Mouse (Mus musculus): ENCODE measurements around the gene Tjp3. TPM values are rescaled to one million over a fixed set of nuclear protein-coding genes. Genes with fewer than 3 reads are reported as not detected.
A peak's percentile ranks its signal among the peaks of the same experiment; 100 is the strongest.

The Tjp3 gene
- polyA plus RNA-seq, 1 experiment = 0.17 TPM

- Histone ChIP-seq H3K4me1 (ENCODE audit: control insufficient read depth, insufficient read depth, low read length) (no peaks in the 10 kb centered on the region), H3K4me3 (ENCODE audit: insufficient read depth, low read length) (peak overlapping the region; percentile 32), H3K27ac (ENCODE audit: insufficient read depth, low read length) (peak overlapping the region; percentile 59)
- TF ChIP-seq CTCF (IDR thresholded peaks at IDR 0.05; ENCODE audit: extremely low read depth, insufficient read depth, low read length) (no peak), POLR2A (IDR thresholded peaks at IDR 0.05; ENCODE audit: extremely low read depth, insufficient read depth, low read length) (0 out of 2 replicates have a peak, but pooled peaks have one; percentile 3)
Observed at GRCm38 (mm10) chr10:81319741-81320549, 28.6 kb upstream of the Tjp3 start.

- no peak overlapping the region; the same call in 1 of the 2 replicates for H3K4me3 ChIP-seq (ENCODE audit: insufficient read depth, low read length)
- TF ChIP-seq POLR2A (IDR thresholded peaks at IDR 0.05; ENCODE audit: extremely low read depth, insufficient read depth, low read length) (no peak), CTCF (IDR thresholded peaks at IDR 0.05; ENCODE audit: extremely low read depth, insufficient read depth, low read length) (peak; percentile 11; the same call in 1 of the 2 replicates)
- peak overlapping the region; percentile 5; the same call in 1 of the 2 replicates for H3K27ac ChIP-seq (ENCODE audit: insufficient read depth, low read length)
- H3K4me1 ChIP-seq (ENCODE audit: control insufficient read depth, insufficient read depth, low read length) = no peaks in the 10 kb centered on the region
Observed at GRCm38 (mm10) chr10:81319330-81319699, 27.9 kb upstream of the Tjp3 start.

DNA sequence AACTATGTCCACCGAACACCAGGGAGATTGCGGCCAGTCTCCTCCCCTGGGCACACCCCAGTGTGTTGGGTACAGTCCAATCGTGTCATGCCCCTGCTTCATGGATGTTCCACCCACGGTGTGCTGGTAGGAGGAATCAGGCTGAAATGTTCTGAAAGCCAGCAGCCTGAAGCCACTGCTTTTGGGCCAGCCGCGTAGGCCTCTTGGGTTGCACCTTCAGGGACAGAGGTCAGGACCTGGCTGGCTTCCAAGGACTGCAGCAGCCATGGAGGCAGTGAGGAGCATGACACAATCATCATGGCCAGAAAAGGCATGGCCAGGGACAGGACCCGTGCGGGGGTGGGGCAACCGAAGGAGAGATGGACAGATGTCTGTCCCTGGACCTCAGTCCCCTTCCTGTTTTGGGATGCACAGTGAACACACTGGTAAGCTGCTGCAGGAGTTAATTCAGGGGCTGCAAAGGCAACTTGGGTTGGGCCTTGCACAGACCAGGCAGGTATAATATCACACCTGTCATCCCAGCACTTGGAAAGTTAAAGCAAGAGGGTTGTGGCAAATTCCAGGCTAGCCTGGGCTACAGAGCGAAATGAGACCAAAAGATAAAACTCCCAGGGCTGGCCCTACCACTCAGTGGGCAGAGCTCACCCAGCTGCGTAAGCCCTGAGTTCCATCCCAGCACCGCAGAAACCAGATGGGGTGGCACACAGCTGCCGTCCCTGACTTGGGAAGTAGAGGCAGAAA, 27.4 kb upstream of the Tjp3 start:
- TF ChIP-seq POLR2A (IDR thresholded peaks at IDR 0.05; ENCODE audit: extremely low read depth, insufficient read depth, low read length) = no peak
- H3K4me3 ChIP-seq (ENCODE audit: insufficient read depth, low read length) = no peak overlapping the region
- no peaks in the 10 kb centered on the region for H3K4me1 ChIP-seq (ENCODE audit: control insufficient read depth, insufficient read depth, low read length)
- no peak overlapping the region for H3K27ac ChIP-seq (ENCODE audit: insufficient read depth, low read length)

DNA sequence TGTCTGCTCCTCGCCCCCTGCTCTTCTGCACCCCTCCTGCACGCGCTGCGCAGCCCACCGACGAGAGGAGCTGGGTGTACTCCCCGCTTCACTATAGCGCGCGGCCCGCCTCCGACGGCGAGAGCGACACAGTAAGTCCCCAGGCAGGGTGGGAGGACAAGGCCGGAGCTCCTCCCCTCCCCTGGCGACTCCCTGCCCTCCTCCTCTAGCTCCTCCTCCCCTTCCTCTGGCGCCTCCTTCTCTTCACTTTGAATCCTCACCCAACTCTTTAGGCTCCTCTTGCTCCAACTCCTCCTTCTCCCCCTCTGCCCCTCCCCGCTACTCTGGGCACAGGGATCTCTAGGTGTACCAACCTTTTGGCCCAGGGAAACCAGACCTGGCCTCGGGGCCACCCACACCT, 25.9 kb upstream of the Tjp3 start:
- H3K27ac ChIP-seq (ENCODE audit: insufficient read depth, low read length) = no peak overlapping the region
- TF ChIP-seq CTCF (IDR thresholded peaks at IDR 0.05; ENCODE audit: extremely low read depth, insufficient read depth, low read length) (no peak), POLR2A (IDR thresholded peaks at IDR 0.05; ENCODE audit: extremely low read depth, insufficient read depth, low read length) (no peak)
- H3K4me1 ChIP-seq (ENCODE audit: control insufficient read depth, insufficient read depth, low read length) = no peaks in the 10 kb centered on the region
- H3K4me3 ChIP-seq (ENCODE audit: insufficient read depth, low read length) = no peak overlapping the region

GRCm38 (mm10) chr10:81316338-81317060, 25.1 kb upstream of the Tjp3 start:
- H3K4me1 ChIP-seq (ENCODE audit: control insufficient read depth, insufficient read depth, low read length) = no peaks in the 10 kb centered on the region
- no peak for TF ChIP-seq POLR2A (IDR thresholded peaks at IDR 0.05; ENCODE audit: extremely low read depth, insufficient read depth, low read length)
- peak; percentile 58 for TF ChIP-seq CTCF (IDR thresholded peaks at IDR 0.05; ENCODE audit: extremely low read depth, insufficient read depth, low read length)
- H3K27ac ChIP-seq (ENCODE audit: insufficient read depth, low read length) = no peak overlapping the region
- H3K4me3 ChIP-seq (ENCODE audit: insufficient read depth, low read length) = no peak overlapping the region

DNA sequence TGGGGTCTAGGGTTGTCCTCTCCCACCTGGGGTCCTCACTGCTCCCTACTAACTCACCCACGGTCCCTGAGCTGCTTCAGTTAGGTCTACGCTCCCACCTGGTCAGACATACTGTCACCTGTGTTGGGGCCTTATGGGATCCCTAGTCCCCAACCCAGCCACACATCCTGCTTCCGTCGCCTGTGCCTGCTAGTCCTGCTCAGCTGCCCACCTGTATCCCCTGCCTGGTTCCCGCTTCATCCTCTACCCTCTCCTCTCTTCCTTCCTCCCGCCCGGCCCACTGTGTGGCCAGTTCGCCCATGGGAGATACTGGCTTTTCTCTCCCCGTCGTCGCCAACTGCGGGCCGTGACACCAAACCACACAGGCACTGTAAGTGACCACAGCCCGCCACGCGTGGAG, 24.2 kb upstream of the Tjp3 start:
- no peaks in the 10 kb centered on the region for H3K4me1 ChIP-seq (ENCODE audit: control insufficient read depth, insufficient read depth, low read length)
- no peak overlapping the region for H3K4me3 ChIP-seq (ENCODE audit: insufficient read depth, low read length)
- no peak overlapping the region for H3K27ac ChIP-seq (ENCODE audit: insufficient read depth, low read length)
- TF ChIP-seq POLR2A (IDR thresholded peaks at IDR 0.05; ENCODE audit: extremely low read depth, insufficient read depth, low read length) (no peak), CTCF (IDR thresholded peaks at IDR 0.05; ENCODE audit: extremely low read depth, insufficient read depth, low read length) (no peak)

DNA sequence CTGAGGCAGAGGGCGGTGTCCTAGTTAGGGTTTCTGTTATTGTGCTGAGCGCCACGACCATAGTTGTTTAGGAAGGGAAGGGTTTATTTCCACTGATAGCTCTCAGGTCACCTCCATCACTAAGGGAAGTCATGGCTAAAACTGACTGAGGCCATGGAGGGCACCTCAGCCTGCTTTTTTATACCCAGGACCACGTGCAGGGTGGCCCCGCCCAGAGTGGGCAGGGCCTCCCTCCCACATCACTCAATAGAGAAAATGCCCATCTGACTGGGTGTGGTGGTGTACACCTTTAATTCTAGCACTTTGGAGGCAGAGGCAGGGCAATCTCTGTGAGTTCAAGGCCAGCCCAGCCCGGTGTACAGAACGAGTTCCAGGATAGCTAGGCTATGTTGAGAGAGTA, 22.8 kb upstream of the Tjp3 start:
- no peaks in the 10 kb centered on the region for H3K4me1 ChIP-seq (ENCODE audit: control insufficient read depth, insufficient read depth, low read length)
- TF ChIP-seq POLR2A (IDR thresholded peaks at IDR 0.05; ENCODE audit: extremely low read depth, insufficient read depth, low read length) (no peak), CTCF (IDR thresholded peaks at IDR 0.05; ENCODE audit: extremely low read depth, insufficient read depth, low read length) (no peak)
- no peak overlapping the region for H3K4me3 ChIP-seq (ENCODE audit: insufficient read depth, low read length)
- H3K27ac ChIP-seq (ENCODE audit: insufficient read depth, low read length) = no peak overlapping the region

GRCm38 (mm10) chr10:81313581-81313980, 22.2 kb upstream of the Tjp3 start:
- TF ChIP-seq POLR2A (IDR thresholded peaks at IDR 0.05; ENCODE audit: extremely low read depth, insufficient read depth, low read length) = no peak
- no peak for TF ChIP-seq CTCF (IDR thresholded peaks at IDR 0.05; ENCODE audit: extremely low read depth, insufficient read depth, low read length)
- H3K4me1 ChIP-seq (ENCODE audit: control insufficient read depth, insufficient read depth, low read length) = no peaks in the 10 kb centered on the region
- no peak overlapping the region for H3K4me3 ChIP-seq (ENCODE audit: insufficient read depth, low read length)
- no peak overlapping the region for H3K27ac ChIP-seq (ENCODE audit: insufficient read depth, low read length)

- Histone ChIP-seq H3K27ac (ENCODE audit: insufficient read depth, low read length) (no peak overlapping the region), H3K4me3 (ENCODE audit: insufficient read depth, low read length) (no peak overlapping the region), H3K4me1 (ENCODE audit: control insufficient read depth, insufficient read depth, low read length) (peaks cover 4% of the 10 kb centered on the region)
- no peak for TF ChIP-seq POLR2A (IDR thresholded peaks at IDR 0.05; ENCODE audit: extremely low read depth, insufficient read depth, low read length)
- no peak for TF ChIP-seq CTCF (IDR thresholded peaks at IDR 0.05; ENCODE audit: extremely low read depth, insufficient read depth, low read length)
Observed at GRCm38 (mm10) chr10:81309571-81309970, 18.2 kb upstream of the Tjp3 start.
